Mouse (Mus musculus): ENCODE data around the gene Olfr659. TPM values are rescaled to one million over a fixed set of nuclear protein-coding genes. Genes with fewer than 3 reads are reported as not detected.

The Olfr659 gene
- polyA plus RNA-seq (2016; fragmentation: Nextera tagmentation; extraction: Ambion mirVana): not detected in 2 replicates

DNA sequence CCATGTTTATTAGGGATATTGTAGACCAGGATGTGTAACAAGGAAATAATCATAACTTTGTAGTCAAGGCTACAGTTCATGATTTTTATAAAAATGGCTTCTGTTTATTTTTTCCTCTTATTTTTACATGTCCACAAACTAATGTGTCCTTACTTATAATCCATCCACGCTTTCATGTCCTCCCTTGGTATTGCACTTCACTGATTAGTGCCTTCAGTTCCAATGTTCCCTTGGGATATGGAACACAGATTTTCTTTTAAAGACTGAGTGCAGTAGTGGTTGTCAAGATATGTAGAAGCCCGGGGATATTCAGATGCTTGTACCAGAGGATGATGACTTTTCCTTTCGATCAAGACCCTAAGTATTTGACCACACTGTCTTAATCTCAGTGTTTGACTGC lies at the start of gene Olfr659:
Olfr659 (plus strand) TSS at position 301 of the 400 bp plus-strand sequence.
- no peaks in the 10 kb centered on the region for H3K36me3 ChIP-seq
- no peaks in the 10 kb centered on the region for H3K27me3 ChIP-seq
- no peaks in the 10 kb centered on the region for H3K4me1 ChIP-seq (replicated peaks)
- no peak within 1 kb of the TSS for H3K4me3 ChIP-seq (replicated peaks)
- 86% methylated on average over 3 of the region's 3 CpGs for WGBS
- no peak within 1 kb of the TSS for H3K9ac ChIP-seq (replicated peaks)
- ATAC-seq (ENCODE audit: insufficient number of reproducible peaks, insufficient read depth, low FRiP score, low TSS enrichment, low read depth): no peak
- no peak within 1 kb of the TSS for H3K4me2 ChIP-seq
- H3K9me3 ChIP-seq: no peaks in the 10 kb centered on the region
- H3K27ac ChIP-seq: no peak within 1 kb of the TSS

DNA sequence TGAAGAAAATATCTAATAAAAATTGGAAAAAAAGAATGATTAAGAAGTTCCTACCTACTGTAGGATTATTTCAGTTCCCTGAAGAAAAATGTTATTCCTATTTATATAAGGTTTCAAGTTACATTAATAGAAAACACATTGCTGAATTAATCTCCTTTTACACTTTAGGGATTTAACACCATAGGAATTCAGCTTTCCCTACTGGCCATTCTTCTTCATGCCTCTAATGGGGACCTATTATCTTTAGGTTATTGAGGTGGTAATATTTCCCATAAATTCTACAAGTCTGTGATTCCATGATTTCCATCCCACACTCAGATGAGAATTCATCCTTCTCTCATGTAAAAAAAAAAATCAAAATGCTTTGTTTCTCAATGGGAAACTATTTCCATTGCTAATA lies 42.1 kb upstream of the Olfr659 start, which contains the start of gene Olfr657:
Olfr657 (plus strand) TSS at position 301 of the 400 bp plus-strand sequence.
- no peak within 1 kb of the TSS for H3K27ac ChIP-seq
- H3K36me3 ChIP-seq: no peaks in the 10 kb centered on the region
- no peaks in the 10 kb centered on the region for H3K4me1 ChIP-seq (replicated peaks)
- no peaks in the 10 kb centered on the region for H3K27me3 ChIP-seq
- no peak within 1 kb of the TSS for H3K9ac ChIP-seq (replicated peaks)
- H3K4me3 ChIP-seq (replicated peaks): no peak within 1 kb of the TSS
- ATAC-seq (ENCODE audit: insufficient number of reproducible peaks, insufficient read depth, low FRiP score, low TSS enrichment, low read depth): no peak
- no peak within 1 kb of the TSS for H3K4me2 ChIP-seq
- no peaks in the 10 kb centered on the region for H3K9me3 ChIP-seq

DNA sequence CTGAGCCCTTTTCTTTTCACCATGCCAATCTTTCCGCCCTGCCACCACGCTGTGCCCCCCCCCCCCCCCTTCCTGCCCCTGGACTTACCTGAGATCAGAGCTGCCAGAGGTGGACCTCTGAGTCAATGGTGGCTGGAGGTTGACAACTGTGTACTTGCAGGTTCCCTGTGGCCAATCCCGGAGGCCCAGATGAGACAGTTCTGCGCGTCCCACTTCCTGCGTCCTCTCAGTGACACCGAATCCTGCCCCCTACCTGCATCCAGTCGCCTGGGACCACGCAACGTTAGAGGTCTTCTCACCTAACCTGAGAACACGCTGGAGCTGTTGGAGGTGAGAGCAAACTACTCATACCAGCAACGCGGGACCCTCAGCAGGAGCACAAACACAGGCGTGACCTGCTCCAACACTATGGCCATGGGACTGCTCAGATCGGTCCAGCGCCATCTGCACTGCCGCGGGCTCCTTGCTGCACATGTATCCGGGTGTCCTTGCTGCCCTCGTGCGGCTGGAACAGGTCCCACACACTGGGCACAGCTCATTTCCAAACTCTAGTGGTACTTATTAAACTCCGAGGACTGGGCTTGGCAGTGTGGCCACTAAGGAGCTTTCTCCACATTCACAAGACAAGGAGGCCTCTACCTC lies 19.6 kb upstream of the Olfr659 start, which contains the start of gene Olfr658:
Olfr658 (minus strand) TSS at position 465 of the 642 bp plus-strand sequence.
- peak; percentile 79; the same call in 1 of the 2 replicates for ATAC-seq (ENCODE audit: insufficient number of reproducible peaks, insufficient read depth, low FRiP score, low TSS enrichment, low read depth)
- Histone ChIP-seq H3K4me3 (replicated peaks) (peak within 1 kb of the TSS; percentile 19; the same call in 1 of the 2 replicates), H3K36me3 (no peaks in the 10 kb centered on the region), H3K4me1 (replicated peaks) (no peaks in the 10 kb centered on the region), H3K27me3 (no peaks in the 10 kb centered on the region), H3K27ac (no peak within 1 kb of the TSS), H3K9ac (replicated peaks) (no peak within 1 kb of the TSS), H3K4me2 (peak within 1 kb of the TSS; percentile 46), H3K9me3 (no peaks in the 10 kb centered on the region)
- WGBS: 24% methylated on average over 20 of the region's 22 CpGs

DNA sequence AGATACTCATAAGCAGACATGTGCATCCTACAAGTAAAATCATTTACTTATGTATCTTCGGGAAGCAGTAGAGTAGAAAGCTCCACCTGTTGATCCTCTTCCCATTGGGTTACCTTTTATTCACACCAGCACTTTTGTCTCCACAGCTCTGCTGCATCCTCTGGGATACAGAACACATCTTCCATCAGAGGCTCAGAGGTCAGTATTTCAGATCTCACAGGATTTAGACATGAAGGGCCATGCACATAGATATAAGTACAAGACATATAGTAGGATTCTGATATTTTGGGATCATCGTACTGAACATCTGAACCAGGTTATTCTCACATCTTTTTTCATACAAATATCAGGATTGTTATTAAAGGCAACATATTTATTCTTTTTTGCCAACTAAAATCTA lies 19.6 kb downstream of the Olfr659 start, which contains the start of gene Olfr661:
Olfr661 (plus strand) TSS at position 301 of the 400 bp plus-strand sequence.
- H3K27ac ChIP-seq: no peak within 1 kb of the TSS
- H3K4me1 ChIP-seq (replicated peaks): no peaks in the 10 kb centered on the region
- no peak within 1 kb of the TSS for H3K4me3 ChIP-seq (replicated peaks)
- H3K27me3 ChIP-seq: no peaks in the 10 kb centered on the region
- no peaks in the 10 kb centered on the region for H3K36me3 ChIP-seq
- H3K9ac ChIP-seq (replicated peaks): no peak within 1 kb of the TSS
- no peak within 1 kb of the TSS for H3K4me2 ChIP-seq
- H3K9me3 ChIP-seq: no peaks in the 10 kb centered on the region
- WGBS: 90% methylated on average over 2 of the region's 2 CpGs
- ATAC-seq (ENCODE audit: insufficient number of reproducible peaks, insufficient read depth, low FRiP score, low TSS enrichment, low read depth): no peak

Other genes with a start within 250 kb of the Olfr659 start
- 0.48 and 0.73 TPM in 2 replicates for gene Trim30a, start 201.6 kb upstream of the Olfr659 start, polyA plus RNA-seq (2016; fragmentation: Nextera tagmentation; extraction: Ambion mirVana)
- 0.08 and 0.13 TPM in 2 replicates for gene Trim30d, start 158.9 kb upstream of the Olfr659 start, polyA plus RNA-seq (2016; fragmentation: Nextera tagmentation; extraction: Ambion mirVana)
- gene Olfr651, start 116.6 kb upstream of the Olfr659 start, polyA plus RNA-seq (2016; fragmentation: Nextera tagmentation; extraction: Ambion mirVana): not detected in 2 replicates
- not detected in 2 replicates for gene Olfr652, start 105.9 kb upstream of the Olfr659 start, polyA plus RNA-seq (2016; fragmentation: Nextera tagmentation; extraction: Ambion mirVana)
- gene Olfr653, start 89.4 kb upstream of the Olfr659 start, polyA plus RNA-seq (2016; fragmentation: Nextera tagmentation; extraction: Ambion mirVana): not detected in 2 replicates
- not detected in 2 replicates for gene Olfr654, start 79.7 kb upstream of the Olfr659 start, polyA plus RNA-seq (2016; fragmentation: Nextera tagmentation; extraction: Ambion mirVana)
- gene Olfr655, start 65.0 kb upstream of the Olfr659 start, polyA plus RNA-seq (2016; fragmentation: Nextera tagmentation; extraction: Ambion mirVana): not detected in 2 replicates
- not detected in 2 replicates for gene Olfr656, start 52.8 kb upstream of the Olfr659 start, polyA plus RNA-seq (2016; fragmentation: Nextera tagmentation; extraction: Ambion mirVana)
- gene Olfr657, start 42.0 kb upstream of the Olfr659 start, polyA plus RNA-seq (2016; fragmentation: Nextera tagmentation; extraction: Ambion mirVana): not detected in 2 replicates
- gene Olfr658, start 19.4 kb upstream of the Olfr659 start, polyA plus RNA-seq (2016; fragmentation: Nextera tagmentation; extraction: Ambion mirVana): 0.06 TPM in 1 of 2 replicates, not detected in the other
- not detected in 2 replicates for gene Olfr661, start 19.7 kb downstream of the Olfr659 start, polyA plus RNA-seq (2016; fragmentation: Nextera tagmentation; extraction: Ambion mirVana)
- gene Usp17le, start 110.7 kb downstream of the Olfr659 start, polyA plus RNA-seq (2016; fragmentation: Nextera tagmentation; extraction: Ambion mirVana): not detected in 2 replicates
- gene Usp17lb, start 175.8 kb downstream of the Olfr659 start, polyA plus RNA-seq (2016; fragmentation: Nextera tagmentation; extraction: Ambion mirVana): not detected in 2 replicates
- gene Usp17la, start 190.3 kb downstream of the Olfr659 start, polyA plus RNA-seq (2016; fragmentation: Nextera tagmentation; extraction: Ambion mirVana): not detected in 2 replicates
- gene Olfr665, start 211.3 kb downstream of the Olfr659 start, polyA plus RNA-seq (2016; fragmentation: Nextera tagmentation; extraction: Ambion mirVana): not detected in 2 replicates
- gene Olfr666, start 229.2 kb downstream of the Olfr659 start, polyA plus RNA-seq (2016; fragmentation: Nextera tagmentation; extraction: Ambion mirVana): not detected in 2 replicates

Data from limb, embryonic 12.5 days (tissue).